Mouse (Mus musculus): Measurements from ENCODE around the gene Gm45808.
A peak's percentile ranks its signal among the peaks of the same experiment; 100 is the strongest.
"Not testable (repeated sequence)": the region's sequence is repeated elsewhere in the genome, so short reads cannot be mapped to it uniquely, and the experiment has no call there.

The Gm45808 gene

GRCm38 (mm10) chr7:45486761-45487415 lies at the start of gene Gm45808:
Gene Gm45808 (minus strand): TSS chr7:45486811.
- no peak for DNase-seq

- no peak for DNase-seq
These were observed 49.1 kb upstream of the Gm45808 start for GRCm38 (mm10) chr7:45535676-45536075.

GRCm38 (mm10) chr7:45530643-45531042 lies 44.0 kb upstream of the Gm45808 start:
- no peak for DNase-seq

- no peak for DNase-seq
These were observed 42.9 kb upstream of the Gm45808 start for GRCm38 (mm10) chr7:45529461-45529860.

GRCm38 (mm10) chr7:45527169-45527568 lies 40.6 kb upstream of the Gm45808 start:
- not testable (repeated sequence) for DNase-seq

GRCm38 (mm10) chr7:45526474-45527120 lies 40.0 kb upstream of the Gm45808 start:
- peak; percentile 39 to 41 for DNase-seq

GRCm38 (mm10) chr7:45525809-45526473 lies 39.3 kb upstream of the Gm45808 start, which contains the start of the genes Ppp1r15a and Plekha4:
Gene Ppp1r15a (minus strand): TSS chr7:45526268.
Gene Plekha4 (plus strand): TSS chr7:45526330.
- peak; percentile 95 to 96 for DNase-seq

- DNase-seq, result peak; percentile 27 to 54
These were observed 38.4 kb upstream of the Gm45808 start for GRCm38 (mm10) chr7:45524841-45525621.

GRCm38 (mm10) chr7:45523678-45524170 lies 37.1 kb upstream of the Gm45808 start:
- DNase-seq, result peak in 1 of 2 experiments; percentile 36

GRCm38 (mm10) chr7:45522957-45523676 lies 36.5 kb upstream of the Gm45808 start:
- peak in 1 of 2 experiments; percentile 61 for DNase-seq

GRCm38 (mm10) chr7:45522194-45522752 lies 35.7 kb upstream of the Gm45808 start:
- DNase-seq, result no peak

GRCm38 (mm10) chr7:45521728-45522184 lies 35.1 kb upstream of the Gm45808 start:
- peak; percentile 94 to 95 for DNase-seq

- DNase-seq, result peak in 1 of 2 experiments; percentile 35
These were observed 34.0 kb upstream of the Gm45808 start for GRCm38 (mm10) chr7:45520605-45521004.

- DNase-seq, result no peak
These were observed 32.9 kb upstream of the Gm45808 start for GRCm38 (mm10) chr7:45519345-45520120.

- DNase-seq, result peak in 1 of 2 experiments; percentile 38
These were observed 32.0 kb upstream of the Gm45808 start for GRCm38 (mm10) chr7:45518618-45519017.

- DNase-seq, result not testable (repeated sequence)
These were observed 30.2 kb upstream of the Gm45808 start for GRCm38 (mm10) chr7:45516846-45517245.

GRCm38 (mm10) chr7:45515436-45515835 lies 28.8 kb upstream of the Gm45808 start:
- DNase-seq, result no peak

GRCm38 (mm10) chr7:45514411-45514810 lies 27.8 kb upstream of the Gm45808 start:
- DNase-seq, result no peak

- peak; percentile 96 to 97 for DNase-seq
These were observed 23.5 kb upstream of the Gm45808 start, which contains the start of gene Nucb1 for GRCm38 (mm10) chr7:45509912-45510787. Gene Nucb1 (minus strand): TSS chr7:45510406.

Data from kidney, postnatal 25 days (tissue).